Mouse (Mus musculus): ENCODE measurements around the gene Stx8. TPM values are rescaled to one million over a fixed set of nuclear protein-coding genes. Genes with fewer than 3 reads are reported as not detected.

Gene Stx8
- polyA plus RNA-seq, 1 experiment: 13.0 TPM

GRCm38 (mm10) chr11:68142296-68142695, 176.3 kb downstream of the Stx8 start:
- 78% methylated on average over 8 of the region's 8 CpGs for WGBS
- H3K4me3 ChIP-seq (replicated peaks; ENCODE audit: control insufficient read depth, low read depth, low read length): no peak overlapping the region
- no peak overlapping the region for H3K27ac ChIP-seq (ENCODE audit: control insufficient read depth, insufficient read depth, low read depth, low read length, poor library complexity)
- TF ChIP-seq POLR2A (IDR thresholded peaks at IDR 0.05; ENCODE audit: borderline replicate concordance, control insufficient read depth, low read depth, low read length): no peak
- TF ChIP-seq CTCF (IDR thresholded peaks at IDR 0.05; ENCODE audit: control insufficient read depth, insufficient read depth, low read length): no peak
- H3K4me1 ChIP-seq (ENCODE audit: control insufficient read depth, insufficient read depth, low read length): no peaks in the 10 kb centered on the region

GRCm38 (mm10) chr11:68144235-68145065, 178.5 kb downstream of the Stx8 start:
- WGBS: 55% methylated on average over 13 of the region's 13 CpGs
- TF ChIP-seq CTCF (IDR thresholded peaks at IDR 0.05; ENCODE audit: control insufficient read depth, insufficient read depth, low read length) (no peak), POLR2A (IDR thresholded peaks at IDR 0.05; ENCODE audit: borderline replicate concordance, control insufficient read depth, low read depth, low read length) (no peak)
- H3K27ac ChIP-seq (ENCODE audit: control insufficient read depth, insufficient read depth, low read depth, low read length, poor library complexity): no peak overlapping the region
- H3K4me3 ChIP-seq (replicated peaks; ENCODE audit: control insufficient read depth, low read depth, low read length): no peak overlapping the region
- no peaks in the 10 kb centered on the region for H3K4me1 ChIP-seq (ENCODE audit: control insufficient read depth, insufficient read depth, low read length)

GRCm38 (mm10) chr11:68145066-68145585, 179.1 kb downstream of the Stx8 start:
- Histone ChIP-seq H3K4me1 (ENCODE audit: control insufficient read depth, insufficient read depth, low read length) (no peaks in the 10 kb centered on the region), H3K27ac (ENCODE audit: control insufficient read depth, insufficient read depth, low read depth, low read length, poor library complexity) (no peak overlapping the region), H3K4me3 (replicated peaks; ENCODE audit: control insufficient read depth, low read depth, low read length) (no peak overlapping the region)
- WGBS: 86% methylated on average over 13 of the region's 13 CpGs
- no peak for TF ChIP-seq POLR2A (IDR thresholded peaks at IDR 0.05; ENCODE audit: borderline replicate concordance, control insufficient read depth, low read depth, low read length)
- no peak for TF ChIP-seq CTCF (IDR thresholded peaks at IDR 0.05; ENCODE audit: control insufficient read depth, insufficient read depth, low read length)

GRCm38 (mm10) chr11:68145586-68146455, 179.8 kb downstream of the Stx8 start:
- H3K27ac ChIP-seq (ENCODE audit: control insufficient read depth, insufficient read depth, low read depth, low read length, poor library complexity): no peak overlapping the region
- 59% methylated on average over 17 of the region's 17 CpGs for WGBS
- no peak for TF ChIP-seq POLR2A (IDR thresholded peaks at IDR 0.05; ENCODE audit: borderline replicate concordance, control insufficient read depth, low read depth, low read length)
- no peak for TF ChIP-seq CTCF (IDR thresholded peaks at IDR 0.05; ENCODE audit: control insufficient read depth, insufficient read depth, low read length)

GRCm38 (mm10) chr11:68146456-68146851, 180.5 kb downstream of the Stx8 start:
- TF ChIP-seq CTCF (IDR thresholded peaks at IDR 0.05; ENCODE audit: control insufficient read depth, insufficient read depth, low read length) (no peak), POLR2A (IDR thresholded peaks at IDR 0.05; ENCODE audit: borderline replicate concordance, control insufficient read depth, low read depth, low read length) (no peak)
- no peaks in the 10 kb centered on the region for H3K4me1 ChIP-seq (ENCODE audit: control insufficient read depth, insufficient read depth, low read length)
- no peak overlapping the region for H3K27ac ChIP-seq (ENCODE audit: control insufficient read depth, insufficient read depth, low read depth, low read length, poor library complexity)
- WGBS: 88% methylated on average over 4 of the region's 4 CpGs
- no peak overlapping the region for H3K4me3 ChIP-seq (replicated peaks; ENCODE audit: control insufficient read depth, low read depth, low read length)

More at GRCm38 (mm10) chr11:68145586-68146455, 179.8 kb downstream of the Stx8 start:
- H3K4me3 ChIP-seq (replicated peaks; ENCODE audit: control insufficient read depth, low read depth, low read length): no peak overlapping the region
- H3K4me1 ChIP-seq (ENCODE audit: control insufficient read depth, insufficient read depth, low read length): no peaks in the 10 kb centered on the region

- Histone ChIP-seq H3K4me3 (replicated peaks; ENCODE audit: control insufficient read depth, low read depth, low read length) (no peak overlapping the region), H3K27ac (ENCODE audit: control insufficient read depth, insufficient read depth, low read depth, low read length, poor library complexity) (no peak overlapping the region), H3K4me1 (ENCODE audit: control insufficient read depth, insufficient read depth, low read length) (no peaks in the 10 kb centered on the region)
- no peak for TF ChIP-seq POLR2A (IDR thresholded peaks at IDR 0.05; ENCODE audit: borderline replicate concordance, control insufficient read depth, low read depth, low read length)
- no peak for TF ChIP-seq CTCF (IDR thresholded peaks at IDR 0.05; ENCODE audit: control insufficient read depth, insufficient read depth, low read length)
- 81% methylated on average over 2 of the region's 2 CpGs for WGBS
Measured at GRCm38 (mm10) chr11:68150938-68151337, 184.9 kb downstream of the Stx8 start.

GRCm38 (mm10) chr11:68155821-68156220, 189.8 kb downstream of the Stx8 start:
- Histone ChIP-seq H3K4me1 (ENCODE audit: control insufficient read depth, insufficient read depth, low read length) (no peaks in the 10 kb centered on the region), H3K4me3 (replicated peaks; ENCODE audit: control insufficient read depth, low read depth, low read length) (no peak overlapping the region), H3K27ac (ENCODE audit: control insufficient read depth, insufficient read depth, low read depth, low read length, poor library complexity) (no peak overlapping the region)
- TF ChIP-seq CTCF (IDR thresholded peaks at IDR 0.05; ENCODE audit: control insufficient read depth, insufficient read depth, low read length): no peak
- TF ChIP-seq POLR2A (IDR thresholded peaks at IDR 0.05; ENCODE audit: borderline replicate concordance, control insufficient read depth, low read depth, low read length): no peak

- TF ChIP-seq CTCF (IDR thresholded peaks at IDR 0.05; ENCODE audit: control insufficient read depth, insufficient read depth, low read length) (no peak), POLR2A (IDR thresholded peaks at IDR 0.05; ENCODE audit: borderline replicate concordance, control insufficient read depth, low read depth, low read length) (no peak)
- 69% methylated on average over 3 of the region's 3 CpGs for WGBS
Measured at GRCm38 (mm10) chr11:68158166-68158565, 192.2 kb downstream of the Stx8 start.

More at GRCm38 (mm10) chr11:68158166-68158565, 192.2 kb downstream of the Stx8 start:
- Histone ChIP-seq H3K4me1 (ENCODE audit: control insufficient read depth, insufficient read depth, low read length) (no peaks in the 10 kb centered on the region), H3K27ac (ENCODE audit: control insufficient read depth, insufficient read depth, low read depth, low read length, poor library complexity) (no peak overlapping the region), H3K4me3 (replicated peaks; ENCODE audit: control insufficient read depth, low read depth, low read length) (no peak overlapping the region)

All from bone marrow, adult 2 months (tissue).